Mouse (Mus musculus) hindbrain, postnatal 0 days (tissue): ENCODE measurements around the gene Tfe3. TPM values are rescaled to one million over a fixed set of nuclear protein-coding genes. Genes with fewer than 3 reads are reported as not detected.
A peak's percentile ranks its signal among the peaks of the same experiment; 100 is the strongest.

Source experiments
- ATAC-seq: fragments of 200-750 bp; cut with Nextera tagmentation; 2 replicates; pipeline ENCODE4 v1.8.0; 2017; ENCODE audit warnings: mild to moderate bottlenecking, moderate TSS enrichment, moderate library complexity
- DNase-seq: peaks from one replicate; pipeline ENCODE4 v3.0.0-alpha.2; 2015; ENCODE audit warnings: low spot score
- H3K27ac ChIP-seq: fragments of 300-500 bp; sonication (generic); 2 replicates; pipeline ENCODE4 v1.5.1; 2014; ENCODE audit warnings: mild to moderate bottlenecking
- H3K27me3 ChIP-seq: fragments of 300-500 bp; sonication (generic); 2 replicates; pipeline ENCODE4 v1.6.1; 2014; ENCODE audit warnings: low read length, mixed read lengths; ENCODE audit not compliant: insufficient read depth
- H3K36me3 ChIP-seq: fragments of 300-500 bp; sonication (generic); 2 replicates; pipeline ENCODE4 v1.6.1; 2014; ENCODE audit warnings: low read length, mixed read lengths; ENCODE audit not compliant: insufficient read depth
- H3K4me1 ChIP-seq: fragments of 300-500 bp; sonication (generic); 2 replicates; pipeline ENCODE4 v1.6.1; 2014; ENCODE audit warnings: antibody characterized with exemption, low read length, mixed read lengths; ENCODE audit not compliant: insufficient read depth
- H3K4me2 ChIP-seq: fragments of 300-500 bp; sonication (generic); 2 replicates; pipeline ENCODE4 v1.6.1; 2014; ENCODE audit warnings: low read depth, mild to moderate bottlenecking, low read length, moderate library complexity, mixed read lengths
- H3K4me3 ChIP-seq: fragments of 300-500 bp; sonication (generic); 2 replicates; pipeline ENCODE4 v1.5.1; 2014; ENCODE audit warnings: low read length
- H3K9ac ChIP-seq: fragments of 300-500 bp; sonication (generic); replicated peaks from 2 replicates; pipeline ENCODE4 v1.6.1; 2014; ENCODE audit warnings: mild to moderate bottlenecking, low read length, moderate library complexity, mixed read lengths
- H3K9me3 ChIP-seq: fragments of 300-500 bp; sonication (generic); 2 replicates; pipeline ENCODE4 v1.6.1; 2016; ENCODE audit warnings: low read length, mixed read lengths
- CTCF ChIP-seq: IDR thresholded peaks from 2 replicates; pipeline ENCODE4 v1.5.1; 2016; ENCODE audit warnings: antibody characterized with exemption, control low read depth, low read depth
- WGBS: fragments of 180-500 bp; shearing (Covaris S2); extraction: QIAGEN DNeasy Blood & Tissue Kit; methylation state at CpG from one replicate; pipeline ENCODE4 v1.1.7; 2014; 5-methylcytosine and 5-hydroxymethylcytosine counted together
- polyA plus RNA-seq: library from polyadenylated mRNA; unstranded; fragments of >200 nt; fragmentation: Nextera tagmentation; extraction: Ambion mirVana; gene quantifications from 2 replicates; pipeline ENCODE4 v1.2.1, GENCODE M21; 2015
- total RNA-seq: library from RNA; depleted of rRNA; stranded (reverse); fragments of >200 nt; gene quantifications from 2 replicates; pipeline ENCODE4 v1.2.3, GENCODE M21; 2014

Gene Tfe3
- total and polyA plus RNA-seq, 2 experiments from 2014 or later: 21.4 to 36.1 TPM

- peak; percentile 30; the same call in 1 of the 2 replicates for ATAC-seq
- H3K36me3 ChIP-seq: peaks cover 3% of the 10 kb centered on the region; the same call in 1 of the 2 replicates
- peak; percentile 39 for DNase-seq
- TF ChIP-seq CTCF: no peak
- no peak overlapping the region for H3K27ac ChIP-seq
- no peaks in the 10 kb centered on the region for H3K27me3 ChIP-seq
- no peak overlapping the region for H3K9ac ChIP-seq
- no peaks in the 10 kb centered on the region for H3K4me1 ChIP-seq
- 23% methylated on average over 11 of the region's 11 CpGs for WGBS
- H3K4me2 ChIP-seq: peak overlapping the region; percentile 63
- H3K4me3 ChIP-seq: peak overlapping the region; percentile 59
- no peaks in the 10 kb centered on the region for H3K9me3 ChIP-seq
These were observed 3.4 kb downstream of the Tfe3 start for GRCm38 (mm10) chrX:7765764-7766163.

- Histone ChIP-seq H3K4me3 (no peak overlapping the region), H3K9ac (no peak overlapping the region), H3K27ac (no peak overlapping the region), H3K9me3 (no peaks in the 10 kb centered on the region), H3K4me2 (no peak overlapping the region), H3K36me3 (peaks cover 3% of the 10 kb centered on the region), H3K4me1 (no peaks in the 10 kb centered on the region), H3K27me3 (no peaks in the 10 kb centered on the region)
- DNase-seq: no peak
- ATAC-seq: no peak
- 91% methylated on average over 7 of the region's 7 CpGs for WGBS
- no peak for TF ChIP-seq CTCF
These were observed 7.1 kb downstream of the Tfe3 start for GRCm38 (mm10) chrX:7769302-7770017.

GRCm38 (mm10) chrX:7772766-7773165 is 10.4 kb downstream of the Tfe3 start:
- Histone ChIP-seq H3K4me1 (no peaks in the 10 kb centered on the region), H3K27me3 (no peaks in the 10 kb centered on the region), H3K27ac (no peak overlapping the region), H3K9me3 (no peaks in the 10 kb centered on the region), H3K9ac (no peak overlapping the region), H3K4me3 (no peak overlapping the region), H3K36me3 (peaks cover 3% of the 10 kb centered on the region), H3K4me2 (no peak overlapping the region)
- ATAC-seq (no peak), DNase-seq (peak; percentile 4)
- WGBS: 47% methylated on average over 2 of the region's 2 CpGs
- TF ChIP-seq CTCF: peak; percentile 45

- Histone ChIP-seq H3K4me2 (no peak overlapping the region), H3K4me1 (no peaks in the 10 kb centered on the region), H3K4me3 (no peak overlapping the region), H3K9ac (no peak overlapping the region), H3K9me3 (no peaks in the 10 kb centered on the region), H3K27ac (no peak overlapping the region), H3K27me3 (no peaks in the 10 kb centered on the region), H3K36me3 (peaks cover 1% of the 10 kb centered on the region)
- DNase-seq (no peak), ATAC-seq (no peak)
- WGBS: 67% methylated on average over 9 of the region's 9 CpGs
- TF ChIP-seq CTCF: no peak
These were observed 13.3 kb downstream of the Tfe3 start for GRCm38 (mm10) chrX:7775501-7776205.

- Histone ChIP-seq H3K27me3 (no peaks in the 10 kb centered on the region), H3K27ac (no peak overlapping the region), H3K4me2 (no peak overlapping the region), H3K4me3 (no peak overlapping the region), H3K9me3 (no peaks in the 10 kb centered on the region), H3K4me1 (no peaks in the 10 kb centered on the region), H3K9ac (no peak overlapping the region), H3K36me3 (no peaks in the 10 kb centered on the region)
- peak; percentile 51 for DNase-seq
- 53% methylated on average over 8 of the region's 8 CpGs for WGBS
- peak; percentile 67; the same call in 1 of the 2 replicates for ATAC-seq
- TF ChIP-seq CTCF: peak; percentile 76
These were observed 14.1 kb downstream of the Tfe3 start for GRCm38 (mm10) chrX:7776329-7777082.

GRCm38 (mm10) chrX:7778450-7779244 is 16.3 kb downstream of the Tfe3 start:
- Histone ChIP-seq H3K27ac (no peak overlapping the region), H3K4me1 (no peaks in the 10 kb centered on the region), H3K27me3 (no peaks in the 10 kb centered on the region), H3K36me3 (no peaks in the 10 kb centered on the region), H3K9me3 (no peaks in the 10 kb centered on the region), H3K4me2 (no peak overlapping the region), H3K4me3 (no peak overlapping the region), H3K9ac (no peak overlapping the region)
- WGBS: 75% methylated on average over 7 of the region's 7 CpGs
- TF ChIP-seq CTCF: no peak
- no peak for ATAC-seq
- no peak for DNase-seq
